Mouse (Mus musculus) lung, adult 18-20 months (tissue): ENCODE data around the gene Marc2.
A peak's percentile ranks its signal among the peaks of the same experiment; 100 is the strongest.

Source experiments
- DNase-seq, 2 experiments: peaks; one replicate each; pipeline ENCODE4 v3.0.0; 2022; ENCODE audit warnings: mixed read lengths in 2 of 2

Gene Marc2

GRCm38 (mm10) chr1:184846092-184846750 is at the start of gene Marc2:
Gene Marc2 (minus strand): TSS chr1:184846451.
- DNase-seq, result peak in 1 of 2 experiments; percentile 40

GRCm38 (mm10) chr1:184891998-184892397 is 45.7 kb upstream of the Marc2 start:
- no peak for DNase-seq

GRCm38 (mm10) chr1:184889454-184889853 is 43.2 kb upstream of the Marc2 start:
- DNase-seq, result no peak

GRCm38 (mm10) chr1:184886160-184886559 is 39.9 kb upstream of the Marc2 start:
- DNase-seq, result no peak

- DNase-seq, result peak; percentile 87 to 90
Measured at GRCm38 (mm10) chr1:184882281-184883268, 36.3 kb upstream of the Marc2 start, which contains the start of gene C130074G19Rik. Gene C130074G19Rik (minus strand): TSS chr1:184883218.

- no peak for DNase-seq
Measured at GRCm38 (mm10) chr1:184881861-184882260, 35.6 kb upstream of the Marc2 start.

GRCm38 (mm10) chr1:184881211-184881610 is 35.0 kb upstream of the Marc2 start:
- no peak for DNase-seq

GRCm38 (mm10) chr1:184878860-184879259 is 32.6 kb upstream of the Marc2 start:
- DNase-seq, result no peak

GRCm38 (mm10) chr1:184877306-184877705 is 31.1 kb upstream of the Marc2 start:
- DNase-seq, result no peak

- DNase-seq, result no peak
Measured at GRCm38 (mm10) chr1:184873910-184874309, 27.7 kb upstream of the Marc2 start.

GRCm38 (mm10) chr1:184872069-184872819 is 26.0 kb upstream of the Marc2 start:
- no peak for DNase-seq

GRCm38 (mm10) chr1:184871506-184871905 is 25.3 kb upstream of the Marc2 start:
- peak in 1 of 2 experiments; percentile 41 for DNase-seq

- DNase-seq, result peak; percentile 40 to 67
Measured at GRCm38 (mm10) chr1:184870646-184871385, 24.6 kb upstream of the Marc2 start.

- peak; percentile 66 to 80 for DNase-seq
Measured at GRCm38 (mm10) chr1:184869939-184870565, 23.8 kb upstream of the Marc2 start.

GRCm38 (mm10) chr1:184867640-184868120 is 21.4 kb upstream of the Marc2 start:
- DNase-seq, result no peak

- peak; percentile 43 to 54 for DNase-seq
Measured at GRCm38 (mm10) chr1:184864381-184864801, 18.1 kb upstream of the Marc2 start.

GRCm38 (mm10) chr1:184862636-184863035 is 16.4 kb upstream of the Marc2 start:
- no peak for DNase-seq

- DNase-seq, result no peak
Measured at GRCm38 (mm10) chr1:184861551-184861950, 15.3 kb upstream of the Marc2 start.

- DNase-seq, result peak; percentile 37 to 55
Measured at GRCm38 (mm10) chr1:184860276-184860675, 14.0 kb upstream of the Marc2 start.

GRCm38 (mm10) chr1:184858253-184858652 is 12.0 kb upstream of the Marc2 start:
- DNase-seq, result peak in 1 of 2 experiments; percentile 58

- no peak for DNase-seq
Measured at GRCm38 (mm10) chr1:184857216-184857615, 11.0 kb upstream of the Marc2 start.
